12 mouse cellular contexts compared by ENCODE assay signal in genomic region chr4:151458686-151459085, GRCm38 (mm10).
"Had no signal": no experiment of that assay in that cellular context is flagged by ENCODE, and none has a peak within 500 bp of the region (broad histone marks: within the 10 kb centered on the region; RNA-seq: fewer than 3 reads in every experiment).

No protein-coding gene starts in this region.

- H3K27ac ChIP-seq: layer of hippocampus, adult 2 months; limb, embryonic 10.5 days; liver, embryonic 15.5 days had no signal

- H3K9ac ChIP-seq: liver, embryonic 15.5 days had no signal

- ATAC-seq: lung, postnatal 0 days had no signal

- H3K9me3 ChIP-seq: limb, embryonic 10.5 days; liver, embryonic 15.5 days had no signal

- H3K4me1 ChIP-seq: liver, embryonic 15.5 days had no signal

- H3K36me3 ChIP-seq: limb, embryonic 10.5 days; liver, embryonic 15.5 days had no signal

- H3K27me3 ChIP-seq: liver, embryonic 15.5 days had no signal

- DNase-seq: kidney, adult 18-20 months; kidney, postnatal 10 days; kidney, postnatal 4 days; lung, adult 2 months; lung, postnatal 36 days; right cerebral cortex, postnatal 25 days; thymus, postnatal 4 days had no signal

- H3K4me2 ChIP-seq: liver, embryonic 11.5 days; liver, embryonic 15.5 days had no signal

- H3K4me3 ChIP-seq: layer of hippocampus, adult 2 months; limb, embryonic 10.5 days; liver, embryonic 15.5 days had no signal
